Mouse (Mus musculus): Measurements from ENCODE around the gene Stim2. TPM values are rescaled to one million over a fixed set of nuclear protein-coding genes. Genes with fewer than 3 reads are reported as not detected.

The Stim2 gene
- total and polyA plus RNA-seq, 3 experiments: 11.7 to 18.6 TPM; not detected in 1

DNA sequence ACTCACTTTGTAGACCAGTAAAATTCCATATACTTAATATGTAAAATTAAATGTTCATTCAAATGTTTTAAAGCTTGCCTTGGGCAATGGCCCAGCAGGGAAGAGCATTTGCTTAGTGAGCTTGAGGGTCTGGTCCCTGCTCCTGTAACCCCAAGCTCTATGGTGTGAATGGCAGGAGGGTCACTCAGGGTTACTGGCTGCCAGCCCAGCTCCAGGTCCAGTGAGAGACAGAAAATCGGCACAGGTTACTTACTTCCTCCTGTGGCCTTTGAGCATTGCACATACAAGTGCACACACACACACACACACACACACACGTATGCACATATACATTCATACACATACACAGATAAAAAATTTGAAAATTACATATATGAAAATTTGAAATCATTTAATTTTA, 42.3 kb upstream of the Stim2 start:
- no peak overlapping the region for H3K9ac ChIP-seq (ENCODE audit: control insufficient read depth, low read depth, low read length, poor library complexity, severe bottlenecking)
- H3K79me2 ChIP-seq (ENCODE audit: control insufficient read depth, insufficient read depth, low read length, poor library complexity): no peaks in the 10 kb centered on the region
- TF ChIP-seq TCF12 (IDR thresholded peaks at IDR 0.05; ENCODE audit: low read depth, low read length): no peak
- TF ChIP-seq CTCF (IDR thresholded peaks at IDR 0.05 in 2 of 3, conservative IDR thresholded peaks at IDR 0.05 in 1 of 3; ENCODE audit: control insufficient read depth in 1 of 3, insufficient read depth in 1 of 3, low read depth in 2 of 3, low read length in 3 of 3, poor library complexity in 1 of 3, severe bottlenecking in 1 of 3): no peak
- TF ChIP-seq KAT2A (conservative IDR thresholded peaks at IDR 0.05; ENCODE audit: low read depth, low read length): no peak
- TF ChIP-seq EP300 (IDR thresholded peaks at IDR 0.05; ENCODE audit: low read depth in 1 of 2, low read length in 2 of 2): no peak
- H3K4me1 ChIP-seq (ENCODE audit: control insufficient read depth in 1 of 2, insufficient read depth in 2 of 2, low read length in 2 of 2): no peaks in the 10 kb centered on the region
- H3K9me3 ChIP-seq (replicated peaks; ENCODE audit: insufficient read depth, low read length): no peaks in the 10 kb centered on the region
- no peak overlapping the region for H3K27ac ChIP-seq (ENCODE audit: control insufficient read depth, low read depth, low read length)
- H3K4me3 ChIP-seq (ENCODE audit: control insufficient read depth in 1 of 2, insufficient read depth in 1 of 2, low read depth in 2 of 2, low read length in 2 of 2): no peak overlapping the region
- H3K27me3 ChIP-seq (ENCODE audit: control insufficient read depth in 1 of 2, insufficient read depth in 2 of 2, low read length in 2 of 2): no peaks in the 10 kb centered on the region
- H3K36me3 ChIP-seq (ENCODE audit: control insufficient read depth in 1 of 2, insufficient read depth in 2 of 2, low read length in 2 of 2): no peaks in the 10 kb centered on the region
- no peak for DNase-seq (ENCODE audit: low read depth, low spot score)

DNA sequence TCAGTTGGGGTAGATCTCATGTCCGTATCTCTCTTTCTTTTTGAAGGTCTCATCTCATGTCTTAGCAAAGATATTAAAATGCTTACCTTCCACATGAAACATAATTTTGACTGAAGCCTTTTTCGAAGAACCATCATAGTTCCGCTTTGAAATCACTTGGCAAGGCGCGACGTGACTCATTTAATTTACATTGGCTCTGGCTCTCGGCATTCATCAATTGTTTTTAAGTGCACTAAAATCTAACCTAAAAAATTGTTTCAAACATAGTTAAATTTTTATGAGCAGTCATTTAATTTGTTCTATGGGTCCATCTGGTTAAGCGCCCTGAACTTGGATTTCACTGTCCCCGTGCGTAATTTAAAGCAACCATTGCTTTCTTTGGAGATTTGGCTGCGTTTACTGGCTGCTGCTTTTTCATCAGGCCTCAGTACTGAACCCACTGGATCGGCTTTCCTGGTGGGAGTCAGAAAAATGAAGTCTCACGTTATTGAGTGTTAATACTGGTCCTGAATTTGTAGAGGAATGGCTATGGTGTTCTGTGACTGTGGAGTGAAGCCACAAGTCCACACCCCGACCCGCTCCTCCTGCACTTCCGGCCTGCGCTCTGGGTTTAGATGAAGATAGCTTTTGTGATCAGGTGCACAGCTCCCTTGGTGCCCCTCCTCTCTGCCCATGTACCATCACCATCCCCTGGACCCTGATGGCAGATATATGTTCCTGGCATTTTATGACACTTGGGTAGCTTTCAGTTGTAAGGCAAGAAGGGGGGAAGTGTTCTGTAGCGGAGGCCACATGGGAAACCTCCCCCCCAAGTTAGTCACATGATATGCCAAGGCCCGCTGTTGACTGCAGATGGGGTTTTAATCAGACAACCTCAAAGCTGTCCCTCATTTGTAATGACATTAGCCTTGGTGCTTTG, 41.6 kb upstream of the Stim2 start:
- Histone ChIP-seq H3K4me1 (ENCODE audit: control insufficient read depth in 1 of 2, insufficient read depth in 2 of 2, low read length in 2 of 2) (no peaks in the 10 kb centered on the region), H3K27me3 (ENCODE audit: control insufficient read depth in 1 of 2, insufficient read depth in 2 of 2, low read length in 2 of 2) (no peaks in the 10 kb centered on the region), H3K36me3 (ENCODE audit: control insufficient read depth in 1 of 2, insufficient read depth in 2 of 2, low read length in 2 of 2) (no peaks in the 10 kb centered on the region), H3K9me3 (replicated peaks; ENCODE audit: insufficient read depth, low read length) (no peaks in the 10 kb centered on the region), H3K9ac (ENCODE audit: control insufficient read depth, low read depth, low read length, poor library complexity, severe bottlenecking) (no peak overlapping the region), H3K4me3 (ENCODE audit: control insufficient read depth in 1 of 2, insufficient read depth in 1 of 2, low read depth in 2 of 2, low read length in 2 of 2) (no peak overlapping the region), H3K27ac (ENCODE audit: control insufficient read depth, low read depth, low read length) (no peak overlapping the region), H3K79me2 (ENCODE audit: control insufficient read depth, insufficient read depth, low read length, poor library complexity) (no peaks in the 10 kb centered on the region)
- DNase-seq (ENCODE audit: low read depth, low spot score): no peak
- no peak for TF ChIP-seq POLR2A (IDR thresholded peaks at IDR 0.05; ENCODE audit: control insufficient read depth in 1 of 2, insufficient read depth in 1 of 2, low read depth in 1 of 2, low read length in 2 of 2, poor library complexity in 1 of 2)
- TF ChIP-seq NELFE (IDR thresholded peaks at IDR 0.05; ENCODE audit: low read depth, low read length): no peak
- TF ChIP-seq GABPA (IDR thresholded peaks at IDR 0.05; ENCODE audit: low read depth, low read length): no peak
- TF ChIP-seq RAD21 (IDR thresholded peaks at IDR 0.05; ENCODE audit: low read depth, low read length): no peak
- no peak for TF ChIP-seq MAX (IDR thresholded peaks at IDR 0.05; ENCODE audit: low read length)
- TF ChIP-seq MYC (IDR thresholded peaks at IDR 0.05; ENCODE audit: low read depth, low read length): no peak
- no peak for TF ChIP-seq GATA1 (IDR thresholded peaks at IDR 0.05; ENCODE audit: low read depth, low read length)
- TF ChIP-seq MAZ (IDR thresholded peaks at IDR 0.05; ENCODE audit: low read depth, low read length): no peak
- no peak for TF ChIP-seq USF2 (IDR thresholded peaks at IDR 0.05; ENCODE audit: borderline replicate concordance in 1 of 2, insufficient read depth in 1 of 2, low read depth in 1 of 2, low read length in 2 of 2)
- no peak for TF ChIP-seq ZNF384 (IDR thresholded peaks at IDR 0.05; ENCODE audit: low read depth, low read length)
- TF ChIP-seq BHLHE40 (IDR thresholded peaks at IDR 0.05; ENCODE audit: borderline replicate concordance, low read depth, low read length): no peak
- no peak for TF ChIP-seq CTCF (IDR thresholded peaks at IDR 0.05 in 2 of 3, conservative IDR thresholded peaks at IDR 0.05 in 1 of 3; ENCODE audit: control insufficient read depth in 1 of 3, insufficient read depth in 1 of 3, low read depth in 2 of 3, low read length in 3 of 3, poor library complexity in 1 of 3, severe bottlenecking in 1 of 3)
- TF ChIP-seq CHD2 (IDR thresholded peaks at IDR 0.05; ENCODE audit: low read length): no peak
- TF ChIP-seq HCFC1 (IDR thresholded peaks at IDR 0.05; ENCODE audit: low read depth, low read length): no peak
- no peak for TF ChIP-seq MYB (IDR thresholded peaks at IDR 0.05; ENCODE audit: low read depth, low read length)

All from MEL (cell line).